Comparison of ENCODE assay signal across 23 mouse cellular contexts in genomic region chr10:111193536-111193935, GRCm38 (mm10).
"Had no signal": no experiment of that assay in that cellular context is flagged by ENCODE, and none has a peak within 500 bp of the region (broad histone marks: within the 10 kb centered on the region; RNA-seq: fewer than 3 reads in every experiment).

No protein-coding gene starts in this region.

- H3K4me3 ChIP-seq: gastrocnemius, adult 2 months; heart, adult 2 months; heart, embryonic 13.5 days; heart, embryonic 15.5 days; hindbrain, embryonic 13.5 days; hindbrain, embryonic 15.5 days; kidney, embryonic 15.5 days; layer of hippocampus, adult 2 months; left cerebral cortex, adult 2 months; limb, embryonic 10.5 days; limb, embryonic 12.5 days had no signal

- H3K9me3 ChIP-seq: heart, embryonic 13.5 days; heart, embryonic 15.5 days; hindbrain, embryonic 13.5 days; hindbrain, embryonic 15.5 days; kidney, embryonic 15.5 days; limb, embryonic 10.5 days; limb, embryonic 12.5 days had no signal

- H3K36me3 ChIP-seq: hindbrain, embryonic 15.5 days; kidney, embryonic 15.5 days; limb, embryonic 10.5 days; limb, embryonic 12.5 days had no signal

- H3K4me2 ChIP-seq: heart, embryonic 11.5 days; heart, embryonic 13.5 days; heart, embryonic 15.5 days; hindbrain, embryonic 13.5 days; hindbrain, embryonic 15.5 days; kidney, embryonic 15.5 days; limb, embryonic 12.5 days; liver, embryonic 11.5 days had no signal

- H3K9ac ChIP-seq: heart, embryonic 13.5 days; heart, embryonic 15.5 days; hindbrain, embryonic 13.5 days; hindbrain, embryonic 15.5 days; kidney, embryonic 15.5 days; limb, embryonic 12.5 days had no signal

- H3K27me3 ChIP-seq: heart, embryonic 13.5 days; heart, embryonic 15.5 days; hindbrain, embryonic 13.5 days; hindbrain, embryonic 15.5 days; kidney, embryonic 15.5 days; limb, embryonic 12.5 days had no signal

- ATAC-seq: forebrain, embryonic 16.5 days; hindbrain, postnatal 0 days; intestine, postnatal 0 days had no signal

- DNase-seq: gastrocnemius, adult 2 months; gastrocnemius, postnatal 10 days; gastrocnemius, postnatal 25 days; heart, adult 2 months; heart, postnatal 14 days; heart, postnatal 36 days; kidney, adult 18-20 months; kidney, adult 9 months; kidney, postnatal 14 days had no signal

- H3K4me1 ChIP-seq: limb, embryonic 10.5 days; limb, embryonic 12.5 days had no signal

- H3K27ac ChIP-seq: gastrocnemius, adult 2 months; heart, adult 2 months; heart, embryonic 13.5 days; heart, embryonic 15.5 days; hindbrain, embryonic 13.5 days; hindbrain, embryonic 15.5 days; hindbrain, postnatal 0 days; kidney, embryonic 15.5 days; layer of hippocampus, adult 2 months; left cerebral cortex, adult 2 months; limb, embryonic 10.5 days; limb, embryonic 12.5 days had no signal
